7 mouse cellular contexts compared by ENCODE assay signal in the genomic region with DNA sequence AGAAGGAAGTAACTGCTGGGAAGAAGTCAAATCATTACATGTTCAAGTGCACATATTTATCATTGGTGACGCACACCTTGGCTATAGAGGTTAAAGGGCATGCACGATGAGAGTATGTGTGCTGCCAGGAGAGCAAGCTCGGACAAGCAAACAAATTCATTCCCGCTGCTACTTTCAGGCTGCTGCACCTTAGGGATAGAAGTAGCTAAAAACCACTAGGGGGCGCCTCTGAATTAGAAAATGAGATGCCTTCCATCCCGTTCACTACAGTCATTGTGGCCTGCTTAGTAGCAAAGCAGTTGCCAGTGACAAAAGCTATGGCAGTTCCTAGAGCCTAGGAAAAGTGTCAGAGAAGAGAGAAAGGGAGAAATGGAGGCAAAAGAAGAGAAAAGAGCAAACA. TPM values are rescaled to one million over a fixed set of nuclear protein-coding genes. Genes with fewer than 3 reads are reported as not detected.
DNase-seq lines count a peak whose midpoint lies in the region; ATAC-seq lines count a peak whose summit lies in the region.

No protein-coding gene starts in this region.

- DNase-seq in NIH3T3 (ENCODE audit: low read depth), result peak; percentile 87
- peak; percentile 36 for DNase-seq in c-Kit-positive CD71-positive TER-119-negative erythroid progenitor cells, embryonic 14.5 days (ENCODE audit: low read depth)
- peak; percentile 61 for DNase-seq in forebrain, embryonic 11.5 days (ENCODE audit: low spot score)
- peak; percentile 43 to 54 for DNase-seq in layer of hippocampus, adult 8-10 months (ENCODE audit: low spot score in 2 of 2)
- DNase-seq in right cerebral cortex, adult 2 months (ENCODE audit: low spot score in 2 of 2), result peak; percentile 52 to 65

- peak; percentile 53 for ATAC-seq in forebrain, embryonic 11.5 days (replicated peaks; ENCODE audit: low FRiP score)
- ATAC-seq in hematopoietic stem cell, adult 5-6 weeks (replicated peaks in 1 of 2; ENCODE audit: insufficient read depth in 1 of 2, low FRiP score in 2 of 2, low TSS enrichment in 1 of 2, low read depth in 1 of 2, poor library complexity in 2 of 2, severe bottlenecking in 2 of 2), result peak; percentile 60 to 77; a peak in 2 of 4 replicates
- peak; percentile 75 for ATAC-seq in lung, embryonic 16.5 days (ENCODE audit: low read depth)

- no peak overlapping the region for H3K4me3 ChIP-seq in forebrain, embryonic 11.5 days (ENCODE audit: low read depth, low read length)
- no peak overlapping the region for H3K4me3 ChIP-seq in lung, embryonic 16.5 days (ENCODE audit: low read length)

- H3K9me3 ChIP-seq in forebrain, embryonic 11.5 days (ENCODE audit: control insufficient read depth, low read length), result no peaks in the 10 kb centered on the region
- no peaks in the 10 kb centered on the region for H3K9me3 ChIP-seq in lung, embryonic 16.5 days (ENCODE audit: control insufficient read depth, low read length)

- H3K27me3 ChIP-seq in forebrain, embryonic 11.5 days (ENCODE audit: control insufficient read depth, insufficient read depth, low read length), result no peaks in the 10 kb centered on the region
- no peaks in the 10 kb centered on the region for H3K27me3 ChIP-seq in lung, embryonic 16.5 days (ENCODE audit: control insufficient read depth, insufficient read depth, low read depth, low read length)

- H3K4me1 ChIP-seq in forebrain, embryonic 11.5 days (replicated peaks; ENCODE audit: control insufficient read depth, insufficient read depth, low read length), result no peaks in the 10 kb centered on the region
- peaks cover 18% of the 10 kb centered on the region for H3K4me1 ChIP-seq in lung, embryonic 16.5 days (replicated peaks; ENCODE audit: control insufficient read depth, insufficient read depth, low read length)

- H3K36me3 ChIP-seq in forebrain, embryonic 11.5 days (ENCODE audit: control insufficient read depth, insufficient read depth, low read length), result no peaks in the 10 kb centered on the region
- H3K36me3 ChIP-seq in lung, embryonic 16.5 days (ENCODE audit: control insufficient read depth, insufficient read depth, low read length), result no peaks in the 10 kb centered on the region

- no peak overlapping the region for H3K27ac ChIP-seq in forebrain, embryonic 11.5 days (ENCODE audit: low read depth, low read length)
- H3K27ac ChIP-seq in lung, embryonic 16.5 days (ENCODE audit: low read length), result no peak overlapping the region

- H3K4me2 ChIP-seq in forebrain, embryonic 11.5 days (ENCODE audit: low read depth, low read length, severe bottlenecking), result no peak overlapping the region
- no peak overlapping the region for H3K4me2 ChIP-seq in lung, embryonic 16.5 days (ENCODE audit: low read depth, low read length)

- WGBS in forebrain, embryonic 11.5 days, result 12% methylated on average over 6 of the region's 6 CpGs
- WGBS in lung, embryonic 16.5 days, result 3% methylated on average over 6 of the region's 6 CpGs

- no peak overlapping the region for H3K9ac ChIP-seq in forebrain, embryonic 11.5 days (ENCODE audit: low read length)
- no peak overlapping the region for H3K9ac ChIP-seq in lung, embryonic 16.5 days (ENCODE audit: low read length)

RNA-seq across cellular contexts. Expression of a gene that starts 50.6 kb away (rescaled TPM):
- polyA plus RNA-seq in forebrain, embryonic 11.5 days (2014; fragmentation: Nextera tagmentation; extraction: Ambion mirVana), result 8.0 and 8.1 TPM in 2 replicates
- 12.7 and 13.3 TPM in 2 replicates for total RNA-seq in hematopoietic stem cell, adult 5-6 weeks (2017)
- under 1 TPM in 2 of 4 experiments, not detected in 2; 0.17 to 0.34 TPM for total RNA-seq in layer of hippocampus, adult 8-10 months (2022)
- 7.6 and 8.8 TPM in 2 replicates for polyA plus RNA-seq in lung, embryonic 16.5 days (2015; fragmentation: Nextera tagmentation; extraction: Ambion mirVana)

RNA-seq across cellular contexts. Expression of a gene that starts 51.5 kb away (rescaled TPM):
- polyA plus RNA-seq in forebrain, embryonic 11.5 days (2014; fragmentation: Nextera tagmentation; extraction: Ambion mirVana), result 16.1 and 18.0 TPM in 2 replicates
- 15.5 and 21.1 TPM in 2 replicates for total RNA-seq in hematopoietic stem cell, adult 5-6 weeks (2017)
- 10 to 100 TPM; 33.1 to 45.2 (median 38.6) TPM for total RNA-seq in layer of hippocampus, adult 8-10 months (2022)
- polyA plus RNA-seq in lung, embryonic 16.5 days (2015; fragmentation: Nextera tagmentation; extraction: Ambion mirVana), result 12.1 and 13.7 TPM in 2 replicates

Comparison
In these comparisons a context has a peak if more than half of its experiments do, and no peak if none do; other contexts are left out.
1. DNase-seq: peak in every context shown above with its lines; median percentile 87 in NIH3T3; 61 in forebrain, embryonic 11.5 days; 58 in right cerebral cortex, adult 2 months; 48 in layer of hippocampus, adult 8-10 months; 36 in c-Kit-positive CD71-positive TER-119-negative erythroid progenitor cells, embryonic 14.5 days.
2. RNA of a gene that starts 50.6 kb away (total RNA-seq): 12.7 to 13.3 TPM in hematopoietic stem cell, adult 5-6 weeks; 0.17 to 0.34 TPM in layer of hippocampus, adult 8-10 months; every median in the first group is over 10 times any median in the second.
3. Peak in every context shown above with its lines, with median percentiles within 50 percentile points of each other: ATAC-seq.